Mouse (Mus musculus): ENCODE results near the gene Prrc2a. TPM values are rescaled to one million over a fixed set of nuclear protein-coding genes. Genes with fewer than 3 reads are reported as not detected.

Prrc2a gene
- polyA plus RNA-seq (2012; rRNA removed; ENCODE audit: low replicate concordance) = 249 and 404 TPM in 2 replicates

GRCm38 (mm10) chr17:35164568-35165450, at the start of gene Prrc2a:
TSS of gene Prrc2a (minus strand) at chr17:35164897.

GRCm38 (mm10) chr17:35204494-35205379, 40.0 kb upstream of the Prrc2a start, which contains the start of gene Lta:
TSS of gene Lta (minus strand) at chr17:35205351.

GRCm38 (mm10) chr17:35201787-35202186, 37.1 kb upstream of the Prrc2a start, which contains the start of gene Tnf:
TSS of gene Tnf (minus strand) at chr17:35202007.

GRCm38 (mm10) chr17:35193881-35194843, 29.5 kb upstream of the Prrc2a start, which contains the start of gene Ltb:
TSS of gene Ltb (plus strand) at chr17:35194439.

GRCm38 (mm10) chr17:35187959-35188610, 23.4 kb upstream of the Prrc2a start, which contains the start of gene Lst1:
TSS of gene Lst1 (minus strand) at chr17:35188439.

GRCm38 (mm10) chr17:35175968-35176367, 11.3 kb upstream of the Prrc2a start, which contains the start of gene Aif1:
TSS of gene Aif1 (minus strand) at chr17:35176068.

GRCm38 (mm10) chr17:35134801-35135590, 29.7 kb downstream of the Prrc2a start, which contains the start of gene Bag6:
TSS of gene Bag6 (plus strand) at chr17:35135178.

GRCm38 (mm10) chr17:35131500-35132173, 33.1 kb downstream of the Prrc2a start, which contains the start of gene Apom:
TSS of gene Apom (minus strand) at chr17:35132050.

GRCm38 (mm10) chr17:35126206-35126611, 38.5 kb downstream of the Prrc2a start, which contains the start of gene D17H6S53E:
TSS of gene D17H6S53E (plus strand) at chr17:35126373.

GRCm38 (mm10) chr17:35121871-35122303, 42.8 kb downstream of the Prrc2a start, which contains the start of gene Csnk2b:
TSS of gene Csnk2b (minus strand) at chr17:35122053.

GRCm38 (mm10) chr17:35121143-35121799, 43.4 kb downstream of the Prrc2a start, which contains the start of gene Gpank1:
TSS of gene Gpank1 (plus strand) at chr17:35121455.

GRCm38 (mm10) chr17:35115046-35116019, 49.4 kb downstream of the Prrc2a start, which contains the start of gene Ly6g5b:
TSS of gene Ly6g5b (minus strand) at chr17:35115428.

GRCm38 (mm10) chr17:35108097-35108496, 56.6 kb downstream of the Prrc2a start, which contains the start of gene Ly6g5c:
TSS of gene Ly6g5c (plus strand) at chr17:35108279.

Measured in subcutaneous adipose tissue, adult 2 months (tissue).